Mouse (Mus musculus) macrophage (primary cell): ENCODE data around the gene Man2a1. TPM values are rescaled to one million over a fixed set of nuclear protein-coding genes. Genes with fewer than 3 reads are reported as not detected.

ENCODE experiments used
- H3K27ac ChIP-seq: fragments of 350-480 bp; formaldehyde crosslinking; 2 replicates; pipeline ENCODE4 v1.9.0; 2021
- H3K36me3 ChIP-seq: fragments of 350-480 bp; formaldehyde crosslinking; 2 replicates; pipeline ENCODE4 v1.9.0; 2021; ENCODE audit errors: inconsistent target
- H3K4me3 ChIP-seq: fragments of 350-480 bp; formaldehyde crosslinking; 2 replicates; pipeline ENCODE4 v1.9.0; 2021; ENCODE audit errors: inconsistent target
- H3K79me2 ChIP-seq: fragments of 350-480 bp; formaldehyde crosslinking; 2 replicates; pipeline ENCODE4 v1.9.0; 2021; ENCODE audit errors: inconsistent target
- WGBS: methylation state at CpG from one replicate; pipeline ENCODE4 v1.1.7; 2026; ENCODE audit warnings: inconsistent platforms; ENCODE audit not compliant: missing documents; 5-methylcytosine and 5-hydroxymethylcytosine counted together
- polyA plus RNA-seq: library from polyadenylated mRNA; stranded (reverse); fragments of 250-400 nt; gene quantifications from 3 replicates; pipeline ENCODE4 v1.2.4, GENCODE M21; 2018; ENCODE audit warnings: inconsistent platforms

Gene Man2a1
- polyA plus RNA-seq, 1 experiment from 2014 or later = 83.0 TPM

DNA sequence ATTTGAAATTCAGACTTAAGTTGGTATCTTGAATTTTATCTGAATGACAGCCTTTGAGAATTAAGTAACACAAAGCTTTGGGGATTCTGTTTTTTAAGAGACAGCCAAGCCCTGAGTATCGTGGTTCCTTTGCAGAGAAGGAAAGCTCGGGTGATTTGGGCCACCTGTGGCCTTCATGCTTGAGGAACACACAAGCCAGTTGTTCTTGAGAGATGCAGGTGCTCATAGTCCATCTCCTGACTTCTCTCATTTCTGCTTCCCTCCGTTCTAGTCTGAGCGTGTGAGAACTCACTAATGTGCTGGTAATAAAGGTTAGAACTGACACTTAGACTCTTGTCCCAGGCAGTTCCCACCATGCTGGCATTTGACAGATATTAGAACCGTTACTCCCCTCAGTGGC, 28.9 kb downstream of the Man2a1 start:
- H3K4me3 ChIP-seq = no peak overlapping the region
- H3K27ac ChIP-seq = no peak overlapping the region
- 88% methylated on average over 5 of the region's 5 CpGs for WGBS
- peaks cover 2% of the 10 kb centered on the region; the same call in 1 of the 2 replicates for H3K79me2 ChIP-seq
- H3K36me3 ChIP-seq = peaks cover 61% of the 10 kb centered on the region

DNA sequence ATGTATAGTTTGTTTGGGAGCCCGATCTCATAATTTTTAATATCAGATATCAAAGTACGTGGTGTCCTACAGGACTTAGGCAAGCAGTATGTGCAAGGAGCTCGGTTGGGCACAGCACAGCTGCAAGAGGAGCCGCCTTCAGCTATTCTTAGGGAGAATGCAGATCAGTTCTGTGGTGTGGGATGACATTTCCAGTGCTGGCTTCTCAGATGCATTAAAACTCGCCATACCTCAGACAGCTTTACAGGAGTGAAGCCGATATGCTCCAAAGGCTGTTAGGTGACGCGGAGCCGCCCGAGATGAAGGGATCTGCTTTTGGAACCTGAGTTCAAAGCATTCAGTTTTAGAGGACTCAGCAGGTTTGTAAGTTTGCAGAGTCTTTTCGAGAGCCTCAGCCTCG, 30.0 kb downstream of the Man2a1 start:
- Histone ChIP-seq H3K79me2 (no peaks in the 10 kb centered on the region; the same call in 1 of the 2 replicates), H3K36me3 (peaks cover 59% of the 10 kb centered on the region), H3K4me3 (no peak overlapping the region), H3K27ac (no peak overlapping the region)
- WGBS = 97% methylated on average over 12 of the region's 12 CpGs

DNA sequence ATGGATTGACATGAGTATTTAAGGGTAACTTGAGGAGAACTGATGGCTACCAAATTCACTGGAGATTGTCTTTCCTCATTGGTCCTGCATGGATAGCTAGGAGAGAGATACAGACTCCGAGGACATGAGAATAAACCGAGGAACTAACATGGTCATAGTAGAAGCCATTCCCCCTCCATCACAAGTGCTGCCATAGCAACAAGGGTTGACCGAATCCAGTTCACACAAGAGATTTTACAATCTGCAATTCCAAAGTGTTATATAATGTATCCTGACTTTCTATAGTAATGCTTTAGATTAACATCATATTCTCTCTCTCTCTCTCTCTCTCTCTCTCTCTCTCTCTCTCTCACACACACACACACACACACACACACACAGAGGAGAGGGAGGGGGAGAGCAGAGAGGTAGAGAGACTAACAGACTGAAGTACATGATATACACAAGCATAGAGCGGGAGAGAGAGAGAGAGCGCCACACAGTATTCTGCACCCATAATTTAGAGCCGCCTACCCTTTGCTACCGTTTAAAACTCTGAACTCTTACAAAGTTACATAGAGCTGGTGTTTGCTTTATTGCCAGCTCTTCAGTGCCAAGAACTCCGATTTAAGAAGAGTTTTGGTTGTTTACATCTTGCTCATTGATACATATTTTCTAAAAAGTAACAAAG, 37.5 kb downstream of the Man2a1 start:
- peaks cover 43% of the 10 kb centered on the region; the same call in 1 of the 2 replicates for H3K36me3 ChIP-seq
- no peaks in the 10 kb centered on the region for H3K79me2 ChIP-seq
- no peak overlapping the region for H3K27ac ChIP-seq
- 95% methylated on average over 8 of the region's 8 CpGs for WGBS
- no peak overlapping the region for H3K4me3 ChIP-seq

DNA sequence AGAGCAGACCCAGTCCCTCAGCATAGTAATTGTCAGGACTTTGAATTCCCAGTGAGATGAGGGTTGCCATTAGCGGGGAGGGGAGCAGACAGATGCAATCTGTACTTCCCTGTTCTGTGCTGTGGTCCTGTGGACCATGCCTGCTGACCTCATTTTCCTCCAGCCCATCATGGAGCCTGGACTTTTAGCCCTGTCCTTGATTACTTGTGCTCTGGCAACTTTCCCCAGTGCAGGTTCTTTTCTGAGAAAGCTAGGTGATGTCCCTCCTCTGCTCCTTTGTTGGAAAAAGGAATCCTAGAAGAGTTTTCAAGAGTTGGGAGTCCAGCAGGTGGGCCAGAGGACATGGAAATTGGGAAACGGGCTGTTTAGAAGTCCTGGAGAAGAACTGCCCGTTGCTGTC, 40.8 kb downstream of the Man2a1 start:
- H3K79me2 ChIP-seq = no peaks in the 10 kb centered on the region; the same call in 1 of the 2 replicates
- peaks cover 23% of the 10 kb centered on the region; the same call in 1 of the 2 replicates for H3K36me3 ChIP-seq
- WGBS = 92% methylated on average over 3 of the region's 3 CpGs
- H3K4me3 ChIP-seq = no peak overlapping the region
- H3K27ac ChIP-seq = no peak overlapping the region

DNA sequence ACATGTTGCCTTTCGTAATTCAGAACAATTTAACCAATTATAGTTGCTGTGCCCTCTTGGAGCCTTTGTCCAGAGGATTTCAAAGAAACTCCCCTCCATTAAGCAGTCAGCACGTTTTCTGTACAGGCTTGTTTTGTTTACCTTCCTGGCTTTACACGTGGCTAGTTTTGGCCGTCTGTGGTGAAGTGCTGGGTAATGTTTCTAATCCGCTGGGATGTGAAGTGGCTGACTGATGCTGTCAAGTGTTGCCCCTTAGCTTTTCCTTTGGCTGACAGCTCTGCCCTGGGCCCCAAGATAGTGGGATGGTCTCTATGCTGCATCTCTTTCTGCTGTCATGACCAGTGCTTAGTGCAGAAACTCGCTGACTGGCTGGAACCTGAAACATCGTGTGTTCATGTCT, 43.1 kb downstream of the Man2a1 start:
- Histone ChIP-seq H3K79me2 (no peaks in the 10 kb centered on the region; the same call in 1 of the 2 replicates), H3K27ac (no peak overlapping the region), H3K36me3 (peaks cover 26% of the 10 kb centered on the region; the same call in 1 of the 2 replicates), H3K4me3 (no peak overlapping the region)
- 87% methylated on average over 7 of the region's 7 CpGs for WGBS

DNA sequence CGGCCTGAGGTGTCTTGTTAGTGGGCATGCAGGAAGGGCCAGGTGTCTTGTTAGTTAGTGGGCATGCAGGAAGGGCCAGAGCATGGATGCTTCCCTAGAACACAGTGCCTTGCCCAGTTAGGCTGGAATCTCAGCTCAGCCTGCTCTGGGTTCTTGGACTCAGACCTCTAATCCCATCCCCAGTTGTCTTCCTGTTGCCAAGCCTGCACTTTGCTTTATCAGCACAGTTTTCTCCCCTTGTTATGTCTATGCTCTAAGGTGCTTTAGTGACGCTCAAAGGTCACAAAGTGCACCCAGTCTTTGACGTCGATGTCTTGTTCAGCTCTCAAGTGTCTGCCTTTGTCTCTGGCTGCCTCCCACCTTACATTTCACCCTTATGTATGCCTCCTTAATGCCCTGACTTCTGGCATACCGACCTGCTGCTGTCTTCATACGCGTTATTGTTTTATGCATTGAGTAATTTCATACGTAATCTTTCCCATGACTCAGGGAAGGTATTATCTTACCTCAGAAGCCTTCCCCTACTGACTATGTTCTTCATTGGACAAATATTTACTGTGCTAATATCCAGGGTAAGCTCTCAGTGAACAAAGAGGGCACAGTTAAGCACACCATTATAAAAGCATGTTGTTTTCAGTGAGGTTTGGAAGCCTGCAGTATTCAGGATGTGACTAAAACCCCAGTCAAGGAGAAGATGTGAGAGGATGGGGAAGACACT, 44.5 kb downstream of the Man2a1 start:
- WGBS = 92% methylated on average over 8 of the region's 8 CpGs

DNA sequence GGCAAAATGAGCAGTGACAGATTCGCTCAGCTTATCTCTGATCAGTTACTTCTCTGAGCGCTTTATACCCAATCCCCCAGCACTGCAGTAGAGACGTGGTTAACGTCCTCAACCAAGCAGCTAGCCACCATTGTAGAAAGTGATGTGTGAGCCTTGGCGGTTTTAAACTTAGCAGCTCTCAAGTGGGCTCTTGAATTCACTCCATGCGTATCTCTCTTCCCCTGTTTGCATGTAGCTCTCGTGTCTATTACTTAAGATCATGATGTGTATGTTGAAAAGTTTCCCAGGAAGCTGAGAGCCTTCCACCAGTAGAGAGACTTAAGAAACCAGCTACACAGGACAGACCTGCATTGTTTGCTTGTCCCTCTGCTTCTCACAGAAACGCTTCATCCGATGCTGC, 46.9 kb downstream of the Man2a1 start:
- 98% methylated on average over 9 of the region's 9 CpGs for WGBS
- Histone ChIP-seq H3K36me3 (peaks cover 32% of the 10 kb centered on the region), H3K27ac (no peak overlapping the region), H3K79me2 (no peaks in the 10 kb centered on the region; the same call in 1 of the 2 replicates), H3K4me3 (no peak overlapping the region)

More for the DNA sequence above, 44.5 kb downstream of the Man2a1 start:
- H3K36me3 ChIP-seq = peaks cover 12% of the 10 kb centered on the region; the same call in 1 of the 2 replicates
- no peaks in the 10 kb centered on the region; the same call in 1 of the 2 replicates for H3K79me2 ChIP-seq
- no peak overlapping the region for H3K4me3 ChIP-seq
- H3K27ac ChIP-seq = no peak overlapping the region

DNA sequence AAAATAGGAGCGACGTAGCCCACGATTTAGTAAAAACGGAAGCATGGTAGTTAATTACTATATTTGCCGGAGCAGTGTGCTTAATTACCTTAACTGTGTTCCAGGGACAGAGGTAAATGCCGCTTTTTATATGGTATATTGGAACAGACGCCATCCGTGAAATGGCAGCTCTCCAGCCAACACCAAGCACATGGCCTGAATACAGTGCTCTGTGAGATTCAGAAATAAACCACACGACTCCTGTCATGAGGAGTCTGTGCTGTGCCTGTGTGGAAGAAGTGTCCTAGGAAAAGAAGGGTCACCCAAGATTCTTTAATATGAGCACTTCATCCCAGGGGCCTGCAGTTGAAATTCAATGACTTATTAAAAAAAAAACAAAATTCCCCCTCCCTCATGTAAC, 50.2 kb downstream of the Man2a1 start:
- no peaks in the 10 kb centered on the region for H3K79me2 ChIP-seq
- peaks cover 53% of the 10 kb centered on the region for H3K36me3 ChIP-seq
- H3K27ac ChIP-seq = no peak overlapping the region
- WGBS = 94% methylated on average over 9 of the region's 9 CpGs
- no peak overlapping the region for H3K4me3 ChIP-seq

DNA sequence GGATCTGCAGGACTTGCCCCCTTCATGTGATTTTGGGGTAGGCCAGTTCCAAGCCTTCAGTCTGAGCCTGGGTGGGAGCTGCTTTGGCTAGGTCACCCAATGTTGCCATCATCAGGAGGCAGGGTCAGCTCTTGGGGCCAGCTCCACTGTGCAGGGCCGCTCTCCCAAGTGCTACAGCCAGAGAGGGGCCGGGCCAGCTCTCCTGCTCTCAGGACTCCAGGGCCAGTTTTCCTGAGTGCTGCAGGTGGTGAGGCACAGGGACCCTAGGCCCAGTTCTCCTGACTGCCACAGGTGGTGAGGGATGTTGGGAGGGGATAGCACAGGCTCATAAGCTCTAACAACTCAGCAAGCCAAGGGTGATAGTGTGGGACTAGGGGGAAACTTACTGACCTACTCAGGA, 53.1 kb downstream of the Man2a1 start:
- 94% methylated on average over 2 of the region's 2 CpGs for WGBS

DNA sequence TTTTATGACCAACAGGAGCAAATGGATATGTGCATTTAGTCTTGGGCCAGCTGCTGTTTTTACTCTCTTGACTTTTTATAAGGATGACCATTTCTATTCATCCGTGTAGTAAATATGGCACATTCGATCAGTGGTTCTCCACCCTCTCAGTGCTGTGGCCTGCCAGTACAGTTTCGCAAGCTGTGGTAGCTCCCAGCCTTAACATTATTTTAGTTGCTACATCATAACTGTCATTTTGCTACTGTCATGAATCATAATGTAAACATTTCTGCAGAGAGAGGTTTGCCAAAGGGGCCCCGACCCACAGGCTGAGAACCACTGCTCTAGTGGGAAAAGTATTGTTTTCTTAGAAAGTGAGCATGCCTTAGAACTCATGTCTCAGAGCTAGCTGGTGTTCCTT, 59.1 kb downstream of the Man2a1 start:
- Histone ChIP-seq H3K36me3 (peaks cover 31% of the 10 kb centered on the region), H3K79me2 (peaks cover 23% of the 10 kb centered on the region; the same call in 1 of the 2 replicates), H3K27ac (no peak overlapping the region), H3K4me3 (no peak overlapping the region)
- 52% methylated on average over 4 of the region's 4 CpGs for WGBS

More for the DNA sequence above, 53.1 kb downstream of the Man2a1 start:
- Histone ChIP-seq H3K4me3 (no peak overlapping the region), H3K36me3 (peaks cover 46% of the 10 kb centered on the region), H3K27ac (no peak overlapping the region), H3K79me2 (no peaks in the 10 kb centered on the region)

DNA sequence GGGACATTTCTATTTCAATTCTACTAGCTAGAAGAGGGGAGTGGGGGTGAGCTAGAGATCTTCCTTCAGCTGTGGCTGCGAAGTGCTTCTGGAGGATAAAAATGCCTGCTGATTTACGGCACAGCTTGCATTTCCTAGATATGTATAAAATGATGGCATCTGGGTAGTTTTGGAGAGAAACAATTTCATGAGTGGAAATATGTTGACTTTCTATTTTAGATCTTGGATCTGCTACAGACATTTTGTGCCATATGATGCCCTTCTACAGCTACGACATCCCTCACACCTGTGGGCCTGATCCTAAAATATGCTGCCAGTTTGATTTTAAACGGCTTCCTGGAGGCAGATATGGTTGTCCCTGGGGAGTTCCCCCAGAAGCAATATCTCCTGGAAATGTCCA, 66.0 kb downstream of the Man2a1 start:
- 94% methylated on average over 4 of the region's 4 CpGs for WGBS
- Histone ChIP-seq H3K36me3 (peaks cover 29% of the 10 kb centered on the region), H3K4me3 (no peak overlapping the region), H3K79me2 (peaks cover 23% of the 10 kb centered on the region; the same call in 1 of the 2 replicates), H3K27ac (no peak overlapping the region)

DNA sequence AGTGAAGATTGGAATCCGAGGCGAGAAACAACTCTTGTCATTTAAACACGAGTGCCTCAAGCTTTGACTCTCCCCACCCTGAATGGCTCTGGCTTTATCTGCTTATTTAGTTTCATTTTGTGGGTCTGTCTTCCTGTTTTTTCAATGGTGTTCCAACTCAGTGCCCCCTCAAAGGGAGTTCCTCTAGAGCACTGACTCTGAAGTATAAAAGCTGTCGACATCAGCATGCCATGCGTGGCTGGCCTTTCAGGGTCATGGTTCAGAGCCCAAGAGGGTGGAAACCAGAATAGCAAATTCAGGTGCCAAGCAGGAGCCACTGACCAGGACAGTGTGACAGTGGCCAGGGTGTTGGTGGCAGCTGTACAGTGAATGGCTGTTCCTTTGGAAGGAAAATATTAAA, 68.0 kb downstream of the Man2a1 start:
- Histone ChIP-seq H3K79me2 (peaks cover 7% of the 10 kb centered on the region; the same call in 1 of the 2 replicates), H3K27ac (no peak overlapping the region; the same call in 1 of the 2 replicates), H3K36me3 (peaks cover 49% of the 10 kb centered on the region), H3K4me3 (no peak overlapping the region)
- WGBS = 18% methylated on average over 5 of the region's 5 CpGs

DNA sequence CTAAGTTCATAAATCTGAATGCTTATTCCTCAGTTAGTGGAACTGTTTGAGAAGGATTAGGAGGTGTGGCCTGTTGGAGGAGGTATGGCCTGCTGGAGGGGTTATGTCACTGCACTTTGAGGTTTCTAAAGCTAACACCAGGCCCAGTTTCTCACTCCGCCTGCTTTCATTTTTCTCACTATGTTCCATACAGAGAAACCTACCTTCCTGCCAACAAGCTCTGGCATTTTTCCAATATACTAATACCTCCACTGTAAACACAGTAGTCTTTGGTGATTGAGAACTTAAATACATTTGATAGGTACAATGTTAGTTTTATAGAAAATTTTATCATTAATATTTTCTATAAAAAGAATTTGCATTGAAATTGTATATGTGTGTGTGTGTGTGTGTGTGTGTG, 73.9 kb downstream of the Man2a1 start:
- Histone ChIP-seq H3K36me3 (peaks cover 77% of the 10 kb centered on the region), H3K27ac (no peak overlapping the region), H3K79me2 (no peaks in the 10 kb centered on the region), H3K4me3 (no peak overlapping the region)
- WGBS = 86% methylated on average over 1 of the region's 1 CpGs

DNA sequence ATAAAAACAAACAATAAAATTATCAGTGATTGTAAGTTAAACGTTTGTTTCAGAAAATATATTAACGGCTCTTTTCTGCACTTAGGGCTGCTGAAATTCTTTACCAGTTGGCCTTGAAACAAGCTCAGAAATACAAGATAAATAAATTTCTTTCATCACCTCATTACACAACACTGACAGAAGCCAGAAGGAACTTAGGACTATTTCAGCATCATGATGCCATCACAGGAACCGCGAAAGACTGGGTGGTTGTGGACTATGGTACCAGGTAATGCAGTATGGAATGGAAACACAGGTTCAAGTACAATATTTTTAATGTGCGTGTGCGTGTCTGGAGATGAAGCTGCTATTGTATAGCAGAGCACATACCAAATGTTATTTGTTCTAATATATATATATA, 74.4 kb downstream of the Man2a1 start:
- Histone ChIP-seq H3K79me2 (no peaks in the 10 kb centered on the region), H3K27ac (no peak overlapping the region), H3K4me3 (no peak overlapping the region), H3K36me3 (peaks cover 77% of the 10 kb centered on the region)
- 98% methylated on average over 6 of the region's 6 CpGs for WGBS
